Mouse (Mus musculus) MEL (cell line): ENCODE results near the gene Morc2a.
A peak's percentile ranks its signal among the peaks of the same experiment; 100 is the strongest.

Source experiments
- CTCF ChIP-seq, 3 experiments: IDR thresholded peaks in 2 of 3; conservative IDR thresholded peaks in 1 of 3; 2 replicates each; pipeline ENCODE4 v1.5.1; 2011 to 2012; ENCODE audit warnings: low read length in 3 of 3, low read depth in 2 of 3, mild to moderate bottlenecking in 2 of 3, improper control_type of control experiment in 1 of 3, inconsistent platforms in 1 of 3, mixed read lengths in 1 of 3, moderate library complexity in 1 of 3; ENCODE audit not compliant: control insufficient read depth in 1 of 3, insufficient read depth in 1 of 3, poor library complexity in 1 of 3, severe bottlenecking in 1 of 3
- EP300 ChIP-seq, 2 experiments: IDR thresholded peaks; 2 replicates each; pipeline ENCODE4 v1.6.1; 2011; ENCODE audit warnings: improper control_type of control experiment in 2 of 2, low read length in 2 of 2, low read depth in 1 of 2, mild to moderate bottlenecking in 1 of 2
- KAT2A ChIP-seq: conservative IDR thresholded peaks from 2 replicates; pipeline ENCODE4 v1.6.1; 2012; ENCODE audit warnings: low read depth, low read length, improper control_type of control experiment, inconsistent platforms
- POLR2A ChIP-seq, 2 experiments: IDR thresholded peaks; 2 replicates each; pipeline ENCODE4 v1.6.1; 2011 to 2012; ENCODE audit warnings: low read length in 2 of 2, mild to moderate bottlenecking in 2 of 2, control low read depth in 1 of 2, improper control_type of control experiment in 1 of 2, low read depth in 1 of 2, moderate library complexity in 1 of 2; ENCODE audit not compliant: control insufficient read depth in 1 of 2, insufficient read depth in 1 of 2, poor library complexity in 1 of 2

DNA sequence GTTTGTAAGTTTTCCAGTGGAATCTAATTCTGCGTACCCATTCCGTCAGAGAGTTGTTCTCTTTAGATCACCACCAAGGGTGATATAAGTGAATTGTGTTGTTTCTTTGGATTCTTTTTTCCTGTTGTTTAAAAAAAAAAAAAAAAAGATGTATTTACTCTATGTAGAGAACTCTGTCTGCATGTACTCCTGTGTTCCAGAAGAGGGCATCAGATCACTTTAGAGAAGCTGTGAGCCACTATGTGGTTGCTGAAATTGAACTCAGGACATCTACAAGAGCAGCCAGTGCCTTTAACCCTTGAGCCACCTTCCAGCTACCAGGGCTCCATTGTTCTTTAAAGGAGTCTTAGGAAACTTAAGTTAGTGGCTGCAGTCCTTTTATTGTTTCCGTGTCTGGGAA is 48.5 kb downstream of the Morc2a start:
- TF ChIP-seq EP300 (IDR thresholded peaks at IDR 0.05; ENCODE audit: low read depth in 1 of 2, low read length in 2 of 2): no peak
- TF ChIP-seq POLR2A (IDR thresholded peaks at IDR 0.05; ENCODE audit: control insufficient read depth in 1 of 2, insufficient read depth in 1 of 2, low read depth in 1 of 2, low read length in 2 of 2, poor library complexity in 1 of 2): no peak
- TF ChIP-seq CTCF (IDR thresholded peaks at IDR 0.05 in 2 of 3, conservative IDR thresholded peaks at IDR 0.05 in 1 of 3; ENCODE audit: control insufficient read depth in 1 of 3, insufficient read depth in 1 of 3, low read depth in 2 of 3, low read length in 3 of 3, poor library complexity in 1 of 3, severe bottlenecking in 1 of 3): peak in 2 of 3 experiments; percentile 23 to 46; a peak in 4 of 6 replicates
- TF ChIP-seq KAT2A: no peak
